Mouse (Mus musculus) limb, embryonic 14.5 days (tissue): Measurements from ENCODE around the gene Vasp. TPM values are rescaled to one million over a fixed set of nuclear protein-coding genes. Genes with fewer than 3 reads are reported as not detected.

ENCODE experiments used
- ATAC-seq: fragments of 200-750 bp; cut with Nextera tagmentation; 2 replicates; pipeline ENCODE4 v1.8.0; 2017; ENCODE audit warnings: low read depth, moderate number of reproducible peaks, moderate TSS enrichment; ENCODE audit not compliant: low FRiP score
- DNase-seq: peaks from one replicate; pipeline ENCODE4 v3.0.0-alpha.2; 2015; ENCODE audit warnings: low spot score
- H3K27ac ChIP-seq: fragments of 300-500 bp; sonication (generic); replicated peaks from 2 replicates; pipeline ENCODE4 v1.5.1; 2014; ENCODE audit warnings: low read depth, mild to moderate bottlenecking, low read length, moderate library complexity, mixed read lengths
- H3K27me3 ChIP-seq: fragments of 300-500 bp; sonication (generic); 2 replicates; pipeline ENCODE4 v1.6.1; 2014; ENCODE audit warnings: low read length, mixed read lengths; ENCODE audit not compliant: control insufficient read depth, insufficient read depth
- H3K36me3 ChIP-seq: fragments of 300-500 bp; sonication (generic); 2 replicates; pipeline ENCODE4 v1.6.1; 2014; ENCODE audit warnings: mild to moderate bottlenecking, low read length, moderate library complexity, mixed read lengths; ENCODE audit not compliant: control insufficient read depth, insufficient read depth
- H3K4me1 ChIP-seq: fragments of 300-500 bp; sonication (generic); 2 replicates; pipeline ENCODE4 v1.6.1; 2014; ENCODE audit warnings: antibody characterized with exemption, low read length, mixed read lengths; ENCODE audit not compliant: control insufficient read depth, insufficient read depth
- H3K4me2 ChIP-seq: fragments of 300-500 bp; sonication (generic); replicated peaks from 2 replicates; pipeline ENCODE4 v1.6.1; 2014; ENCODE audit warnings: low read depth, mild to moderate bottlenecking, low read length, moderate library complexity; ENCODE audit not compliant: severe bottlenecking
- H3K4me3 ChIP-seq: fragments of 300-500 bp; sonication (generic); replicated peaks from 2 replicates; pipeline ENCODE4 v1.5.1; 2014; ENCODE audit warnings: low read length
- H3K9ac ChIP-seq: fragments of 300-500 bp; sonication (generic); 2 replicates; pipeline ENCODE4 v1.6.1; 2014; ENCODE audit warnings: mild to moderate bottlenecking, low read depth, low read length, moderate library complexity; ENCODE audit not compliant: severe bottlenecking
- H3K9me3 ChIP-seq: fragments of 300-500 bp; sonication (generic); 2 replicates; pipeline ENCODE4 v1.6.1; 2016; ENCODE audit warnings: low read length; ENCODE audit not compliant: control insufficient read depth
- POLR2A ChIP-seq: fragments of 200-500 bp; IDR thresholded peaks from 2 replicates; pipeline ENCODE4 v1.8.0; 2012; ENCODE audit warnings: inconsistent platforms, mild to moderate bottlenecking, moderate library complexity, borderline replicate concordance; ENCODE audit not compliant: insufficient read depth, insufficient read length; ENCODE audit errors: extremely low read depth
- WGBS: fragments of 180-500 bp; shearing (Covaris S2); extraction: QIAGEN DNeasy Blood & Tissue Kit; methylation state at CpG from one replicate; pipeline ENCODE4 v1.1.7; 2014; 5-methylcytosine and 5-hydroxymethylcytosine counted together
- polyA plus RNA-seq, 2 experiments: library from polyadenylated mRNA; depleted of rRNA in 1 of 2; stranded (reverse) in 1 of 2; unstranded in 1 of 2; fragments of >200 nt; fragmentation: Nextera tagmentation in 1 of 2; extraction: Ambion mirVana in 1 of 2; gene quantifications; 2 replicates each; pipeline versions ENCODE4 v1.2.1 to v1.2.3; 2012 to 2014

The Vasp gene
- polyA plus RNA-seq, 2 experiments = 66.7 to 126 TPM

GRCm38 (mm10) chr7:19222189-19222588 is 49.4 kb downstream of the Vasp start:
- peaks cover 12% of the 10 kb centered on the region; the same call in 1 of the 2 replicates for H3K36me3 ChIP-seq
- WGBS = 95% methylated on average over 16 of the region's 16 CpGs
- no peaks in the 10 kb centered on the region for H3K9me3 ChIP-seq
- no peaks in the 10 kb centered on the region for H3K27me3 ChIP-seq
- no peak for TF ChIP-seq POLR2A
- no peak for DNase-seq
- ATAC-seq = no peak
- H3K27ac ChIP-seq = no peak overlapping the region
- no peak overlapping the region for H3K9ac ChIP-seq
- H3K4me1 ChIP-seq = peaks cover 10% of the 10 kb centered on the region
- H3K4me3 ChIP-seq = no peak overlapping the region
- H3K4me2 ChIP-seq = no peak overlapping the region

GRCm38 (mm10) chr7:19220061-19220460 is 51.6 kb downstream of the Vasp start:
- DNase-seq (no peak), ATAC-seq (no peak)
- H3K4me2 ChIP-seq = no peak overlapping the region
- H3K4me3 ChIP-seq = no peak overlapping the region
- no peaks in the 10 kb centered on the region for H3K27me3 ChIP-seq
- WGBS = 71% methylated on average over 3 of the region's 3 CpGs
- no peak overlapping the region for H3K9ac ChIP-seq
- no peaks in the 10 kb centered on the region for H3K9me3 ChIP-seq
- no peak for TF ChIP-seq POLR2A
- H3K36me3 ChIP-seq = peaks cover 7% of the 10 kb centered on the region; the same call in 1 of the 2 replicates
- H3K4me1 ChIP-seq = peaks cover 16% of the 10 kb centered on the region
- no peak overlapping the region for H3K27ac ChIP-seq

- no peak overlapping the region for H3K27ac ChIP-seq
- no peak overlapping the region for H3K9ac ChIP-seq
- H3K9me3 ChIP-seq = no peaks in the 10 kb centered on the region
- ATAC-seq (no peak), DNase-seq (no peak)
- H3K36me3 ChIP-seq = peaks cover 7% of the 10 kb centered on the region; the same call in 1 of the 2 replicates
- no peaks in the 10 kb centered on the region for H3K27me3 ChIP-seq
- WGBS = 7% methylated on average over 2 of the region's 3 CpGs
- H3K4me2 ChIP-seq = peak overlapping the region; percentile 13; the same call in 1 of the 2 replicates
- H3K4me3 ChIP-seq = no peak overlapping the region
- TF ChIP-seq POLR2A = no peak
- H3K4me1 ChIP-seq = peaks cover 28% of the 10 kb centered on the region
These were observed 53.7 kb downstream of the Vasp start for GRCm38 (mm10) chr7:19217944-19218343.

GRCm38 (mm10) chr7:19217492-19217891 is 54.1 kb downstream of the Vasp start:
- WGBS = 11% methylated on average over 5 of the region's 5 CpGs

GRCm38 (mm10) chr7:19214940-19215339 is 56.7 kb downstream of the Vasp start:
- 54% methylated on average over 9 of the region's 9 CpGs for WGBS
- TF ChIP-seq POLR2A = no peak
- DNase-seq = no peak
- Histone ChIP-seq H3K4me2 (0 out of 2 replicates have a peak overlapping the region, but pooled peaks have one; percentile 16), H3K9me3 (no peaks in the 10 kb centered on the region), H3K9ac (no peak overlapping the region), H3K4me3 (no peak overlapping the region), H3K4me1 (peaks cover 33% of the 10 kb centered on the region), H3K36me3 (no peaks in the 10 kb centered on the region), H3K27me3 (no peaks in the 10 kb centered on the region), H3K27ac (no peak overlapping the region)
- ATAC-seq = no peak

More at GRCm38 (mm10) chr7:19217492-19217891, 54.1 kb downstream of the Vasp start:
- no peak overlapping the region for H3K4me3 ChIP-seq
- 0 out of 2 replicates have a peak, but pooled peaks have one; percentile 45 for ATAC-seq
- H3K27me3 ChIP-seq = no peaks in the 10 kb centered on the region
- peak overlapping the region; percentile 13; the same call in 1 of the 2 replicates for H3K4me2 ChIP-seq
- no peak for TF ChIP-seq POLR2A
- no peak overlapping the region for H3K27ac ChIP-seq
- H3K4me1 ChIP-seq = peaks cover 29% of the 10 kb centered on the region
- peaks cover 5% of the 10 kb centered on the region; the same call in 1 of the 2 replicates for H3K36me3 ChIP-seq
- no peaks in the 10 kb centered on the region for H3K9me3 ChIP-seq
- no peak overlapping the region for H3K9ac ChIP-seq
- DNase-seq = peak; percentile 49
